Mouse (Mus musculus): Measurements from ENCODE around the gene Aktip. TPM values are rescaled to one million over a fixed set of nuclear protein-coding genes. Genes with fewer than 3 reads are reported as not detected.

The Aktip gene
- polyA plus RNA-seq, 1 experiment from 2014 or later = 7.6 TPM

- ATAC-seq (ENCODE audit: low read depth) (no peak), DNase-seq (no peak)
- no peaks in the 10 kb centered on the region for H3K4me1 ChIP-seq (replicated peaks)
- no peaks in the 10 kb centered on the region for H3K9me3 ChIP-seq (replicated peaks)
- H3K4me3 ChIP-seq (replicated peaks) = no peak overlapping the region
- WGBS (ENCODE audit: insufficient replicate concordance) = 75% methylated on average over 5 of the region's 5 CpGs
- no peaks in the 10 kb centered on the region for H3K27me3 ChIP-seq
- no peak overlapping the region for H3K9ac ChIP-seq
- H3K4me2 ChIP-seq = no peak overlapping the region
- no peak overlapping the region for H3K27ac ChIP-seq
- no peaks in the 10 kb centered on the region for H3K36me3 ChIP-seq
These were observed 17.5 kb upstream of the Aktip start for GRCm38 (mm10) chr8:91217062-91217905.

GRCm38 (mm10) chr8:91214287-91214686, 14.5 kb upstream of the Aktip start:
- no peak overlapping the region for H3K4me3 ChIP-seq (replicated peaks)
- no peak overlapping the region for H3K27ac ChIP-seq
- no peaks in the 10 kb centered on the region for H3K4me1 ChIP-seq (replicated peaks)
- ATAC-seq (ENCODE audit: low read depth) (no peak), DNase-seq (no peak)
- no peak overlapping the region for H3K9ac ChIP-seq
- H3K4me2 ChIP-seq = no peak overlapping the region
- no peaks in the 10 kb centered on the region for H3K36me3 ChIP-seq
- no peaks in the 10 kb centered on the region for H3K9me3 ChIP-seq (replicated peaks)
- 58% methylated on average over 3 of the region's 3 CpGs for WGBS (ENCODE audit: insufficient replicate concordance)
- H3K27me3 ChIP-seq = no peaks in the 10 kb centered on the region

- Histone ChIP-seq H3K4me3 (replicated peaks) (no peak overlapping the region), H3K27ac (no peak overlapping the region), H3K4me1 (replicated peaks) (no peaks in the 10 kb centered on the region), H3K9me3 (replicated peaks) (no peaks in the 10 kb centered on the region), H3K36me3 (no peaks in the 10 kb centered on the region), H3K27me3 (no peaks in the 10 kb centered on the region), H3K4me2 (no peak overlapping the region), H3K9ac (no peak overlapping the region)
- no peak for DNase-seq
- 78% methylated on average over 2 of the region's 2 CpGs for WGBS (ENCODE audit: insufficient replicate concordance)
- ATAC-seq (ENCODE audit: low read depth) = no peak
These were observed 13.2 kb upstream of the Aktip start for GRCm38 (mm10) chr8:91212948-91213347.

GRCm38 (mm10) chr8:91209658-91210057, 9.9 kb upstream of the Aktip start:
- H3K9ac ChIP-seq = no peak overlapping the region
- no peaks in the 10 kb centered on the region for H3K9me3 ChIP-seq (replicated peaks)
- no peak overlapping the region for H3K4me3 ChIP-seq (replicated peaks)
- ATAC-seq (ENCODE audit: low read depth) = no peak
- 50% methylated on average over 3 of the region's 3 CpGs for WGBS (ENCODE audit: insufficient replicate concordance)
- no peak for DNase-seq
- H3K27me3 ChIP-seq = no peaks in the 10 kb centered on the region
- no peak overlapping the region for H3K27ac ChIP-seq
- H3K36me3 ChIP-seq = no peaks in the 10 kb centered on the region
- 0 out of 2 replicates have a peak, but pooled peaks cover 3% of the 10 kb centered on the region for H3K4me1 ChIP-seq (replicated peaks)
- H3K4me2 ChIP-seq = no peak overlapping the region

- no peak overlapping the region for H3K27ac ChIP-seq
- H3K27me3 ChIP-seq = no peaks in the 10 kb centered on the region
- no peak overlapping the region for H3K4me3 ChIP-seq (replicated peaks)
- no peaks in the 10 kb centered on the region for H3K36me3 ChIP-seq
- 4% methylated on average over 2 of the region's 2 CpGs for WGBS (ENCODE audit: insufficient replicate concordance)
- no peak for ATAC-seq (ENCODE audit: low read depth)
- H3K9ac ChIP-seq = no peak overlapping the region
- DNase-seq = no peak
- no peak overlapping the region for H3K4me2 ChIP-seq
- 0 out of 2 replicates have a peak, but pooled peaks cover 3% of the 10 kb centered on the region for H3K4me1 ChIP-seq (replicated peaks)
- H3K9me3 ChIP-seq (replicated peaks) = no peaks in the 10 kb centered on the region
These were observed 7.9 kb upstream of the Aktip start for GRCm38 (mm10) chr8:91207676-91208075.

- no peak overlapping the region for H3K4me2 ChIP-seq
- 71% methylated on average over 6 of the region's 6 CpGs for WGBS (ENCODE audit: insufficient replicate concordance)
- H3K4me1 ChIP-seq (replicated peaks) = 0 out of 2 replicates have a peak, but pooled peaks cover 3% of the 10 kb centered on the region
- DNase-seq = no peak
- no peaks in the 10 kb centered on the region for H3K27me3 ChIP-seq
- H3K27ac ChIP-seq = no peak overlapping the region
- H3K4me3 ChIP-seq (replicated peaks) = no peak overlapping the region
- no peaks in the 10 kb centered on the region for H3K36me3 ChIP-seq
- ATAC-seq (ENCODE audit: low read depth) = no peak
- H3K9ac ChIP-seq = no peak overlapping the region
- H3K9me3 ChIP-seq (replicated peaks) = no peaks in the 10 kb centered on the region
These were observed 6.1 kb upstream of the Aktip start for GRCm38 (mm10) chr8:91205897-91206296.

- DNase-seq (no peak), ATAC-seq (ENCODE audit: low read depth) (no peak)
- Histone ChIP-seq H3K36me3 (no peaks in the 10 kb centered on the region), H3K27me3 (no peaks in the 10 kb centered on the region), H3K4me1 (replicated peaks) (no peaks in the 10 kb centered on the region), H3K4me3 (replicated peaks) (no peak overlapping the region), H3K9ac (no peak overlapping the region), H3K27ac (no peak overlapping the region), H3K9me3 (replicated peaks) (no peaks in the 10 kb centered on the region), H3K4me2 (no peak overlapping the region)
- 54% methylated on average over 2 of the region's 2 CpGs for WGBS (ENCODE audit: insufficient replicate concordance)
These were observed 1.4 kb upstream of the Aktip start for GRCm38 (mm10) chr8:91201184-91201583.

GRCm38 (mm10) chr8:91198036-91198435, 1.7 kb downstream of the Aktip start:
- 76% methylated on average over 3 of the region's 3 CpGs for WGBS (ENCODE audit: insufficient replicate concordance)
- H3K4me1 ChIP-seq (replicated peaks) = no peaks in the 10 kb centered on the region
- no peak overlapping the region for H3K9ac ChIP-seq
- H3K4me3 ChIP-seq (replicated peaks) = no peak overlapping the region
- DNase-seq (no peak), ATAC-seq (ENCODE audit: low read depth) (no peak)
- no peaks in the 10 kb centered on the region for H3K27me3 ChIP-seq
- H3K9me3 ChIP-seq (replicated peaks) = no peaks in the 10 kb centered on the region
- H3K27ac ChIP-seq = no peak overlapping the region
- no peaks in the 10 kb centered on the region for H3K36me3 ChIP-seq
- H3K4me2 ChIP-seq = no peak overlapping the region

GRCm38 (mm10) chr8:91197233-91197632, 2.5 kb downstream of the Aktip start:
- Histone ChIP-seq H3K27ac (no peak overlapping the region), H3K9me3 (replicated peaks) (no peaks in the 10 kb centered on the region), H3K4me3 (replicated peaks) (no peak overlapping the region), H3K9ac (no peak overlapping the region), H3K36me3 (no peaks in the 10 kb centered on the region), H3K27me3 (0 out of 2 replicates have a peak, but pooled peaks cover 5% of the 10 kb centered on the region), H3K4me1 (replicated peaks) (no peaks in the 10 kb centered on the region), H3K4me2 (no peak overlapping the region)
- ATAC-seq (ENCODE audit: low read depth) = no peak
- no peak for DNase-seq
- WGBS (ENCODE audit: insufficient replicate concordance) = 55% methylated on average over 5 of the region's 5 CpGs

GRCm38 (mm10) chr8:91196661-91197060, 3.1 kb downstream of the Aktip start:
- no peak for DNase-seq
- Histone ChIP-seq H3K4me2 (no peak overlapping the region), H3K9ac (no peak overlapping the region), H3K27me3 (0 out of 2 replicates have a peak, but pooled peaks cover 5% of the 10 kb centered on the region), H3K4me1 (replicated peaks) (no peaks in the 10 kb centered on the region), H3K9me3 (replicated peaks) (no peaks in the 10 kb centered on the region), H3K27ac (no peak overlapping the region), H3K36me3 (no peaks in the 10 kb centered on the region), H3K4me3 (replicated peaks) (no peak overlapping the region)
- ATAC-seq (ENCODE audit: low read depth) = no peak
- WGBS (ENCODE audit: insufficient replicate concordance) = 70% methylated on average over 12 of the region's 12 CpGs

GRCm38 (mm10) chr8:91194081-91194480, 5.7 kb downstream of the Aktip start:
- H3K9ac ChIP-seq = no peak overlapping the region
- no peak overlapping the region for H3K4me2 ChIP-seq
- H3K4me1 ChIP-seq (replicated peaks) = no peaks in the 10 kb centered on the region
- no peak for ATAC-seq (ENCODE audit: low read depth)
- no peak for DNase-seq
- no peak overlapping the region for H3K27ac ChIP-seq
- peaks cover 22% of the 10 kb centered on the region for H3K27me3 ChIP-seq
- 64% methylated on average over 2 of the region's 2 CpGs for WGBS (ENCODE audit: insufficient replicate concordance)
- no peak overlapping the region for H3K4me3 ChIP-seq (replicated peaks)
- no peaks in the 10 kb centered on the region for H3K36me3 ChIP-seq
- no peaks in the 10 kb centered on the region for H3K9me3 ChIP-seq (replicated peaks)

GRCm38 (mm10) chr8:91192941-91193340, 6.8 kb downstream of the Aktip start:
- Histone ChIP-seq H3K27me3 (peaks cover 25% of the 10 kb centered on the region), H3K9me3 (replicated peaks) (no peaks in the 10 kb centered on the region), H3K36me3 (no peaks in the 10 kb centered on the region), H3K9ac (no peak overlapping the region), H3K4me2 (no peak overlapping the region), H3K4me3 (replicated peaks) (no peak overlapping the region), H3K27ac (no peak overlapping the region), H3K4me1 (replicated peaks) (no peaks in the 10 kb centered on the region)
- no peak for ATAC-seq (ENCODE audit: low read depth)
- WGBS (ENCODE audit: insufficient replicate concordance) = 63% methylated on average over 5 of the region's 5 CpGs
- DNase-seq = no peak

All from liver, embryonic 13.5 days (tissue).